Mouse (Mus musculus) MEL (cell line): ENCODE results near the gene Grid1. TPM values are rescaled to one million over a fixed set of nuclear protein-coding genes. Genes with fewer than 3 reads are reported as not detected.

Source experiments
- DNase-seq: peaks from one replicate; pipeline ENCODE4 v3.0.0; 2011; ENCODE audit warnings: low read depth, low spot score
- H3K27ac ChIP-seq: 2 replicates; pipeline ENCODE4 v1.5.1; 2012; ENCODE audit warnings: low read depth, mild to moderate bottlenecking, control low read depth, low read length, moderate library complexity; ENCODE audit not compliant: control insufficient read depth
- H3K27me3 ChIP-seq, 2 experiments: fragments of 150-350 bp in 1 of 2; sonication (generic) in 1 of 2; 2 replicates each; pipeline ENCODE4 v1.6.1; 2012; ENCODE audit warnings: low read length in 2 of 2, mild to moderate bottlenecking in 2 of 2, improper control_type of control experiment in 1 of 2, moderate library complexity in 1 of 2; ENCODE audit not compliant: insufficient read depth in 2 of 2, control insufficient read depth in 1 of 2
- H3K36me3 ChIP-seq, 2 experiments: 2 replicates each; pipeline ENCODE4 v1.6.1; 2012 to 2014; ENCODE audit warnings: low read length in 2 of 2, improper control_type of control experiment in 1 of 2, inconsistent platforms in 1 of 2, mild to moderate bottlenecking in 1 of 2; ENCODE audit not compliant: insufficient read depth in 2 of 2, control insufficient read depth in 1 of 2
- H3K4me1 ChIP-seq, 2 experiments: fragments of 150-350 bp in 1 of 2; sonication (generic) in 1 of 2; 2 replicates each; pipeline ENCODE4 v1.6.1; 2012; ENCODE audit warnings: low read length in 2 of 2, improper control_type of control experiment in 1 of 2, mild to moderate bottlenecking in 1 of 2; ENCODE audit not compliant: insufficient read depth in 2 of 2, control insufficient read depth in 1 of 2
- H3K4me3 ChIP-seq, 2 experiments: fragments of 150-350 bp in 1 of 2; sonication (generic) in 1 of 2; 2 replicates each; pipeline ENCODE4 v1.5.1; 2012; ENCODE audit warnings: low read depth in 2 of 2, low read length in 2 of 2, mild to moderate bottlenecking in 2 of 2, moderate library complexity in 2 of 2, control low read depth in 1 of 2, improper control_type of control experiment in 1 of 2; ENCODE audit not compliant: control insufficient read depth in 1 of 2, insufficient read depth in 1 of 2
- H3K79me2 ChIP-seq: 2 replicates; pipeline ENCODE4 v1.6.1; 2012; ENCODE audit warnings: mild to moderate bottlenecking, low read length, moderate library complexity; ENCODE audit not compliant: control insufficient read depth, poor library complexity, insufficient read depth
- H3K9ac ChIP-seq: 2 replicates; pipeline ENCODE4 v1.6.1; 2012; ENCODE audit warnings: low read depth, mild to moderate bottlenecking, control low read depth, low read length, moderate library complexity; ENCODE audit not compliant: control insufficient read depth, poor library complexity, severe bottlenecking
- H3K9me3 ChIP-seq: fragments of 150-350 bp; sonication (generic); replicated peaks from 2 replicates; pipeline ENCODE4 v1.6.1; 2012; ENCODE audit warnings: mild to moderate bottlenecking, low read length, improper control_type of control experiment, moderate library complexity; ENCODE audit not compliant: insufficient read depth
- BHLHE40 ChIP-seq: IDR thresholded peaks from 2 replicates; pipeline ENCODE4 v1.6.1; 2012; ENCODE audit warnings: low read depth, mild to moderate bottlenecking, inconsistent platforms, low read length, improper control_type of control experiment, borderline replicate concordance
- CHD1 ChIP-seq: IDR thresholded peaks from 2 replicates; pipeline ENCODE4 v1.6.1; 2012; ENCODE audit warnings: low read depth, mild to moderate bottlenecking, inconsistent platforms, low read length, improper control_type of control experiment
- CHD2 ChIP-seq: IDR thresholded peaks from 2 replicates; pipeline ENCODE4 v1.6.1; 2011; ENCODE audit warnings: low read length, improper control_type of control experiment
- CTCF ChIP-seq, 3 experiments: IDR thresholded peaks in 2 of 3; conservative IDR thresholded peaks in 1 of 3; 2 replicates each; pipeline ENCODE4 v1.5.1; 2011 to 2012; ENCODE audit warnings: low read length in 3 of 3, low read depth in 2 of 3, mild to moderate bottlenecking in 2 of 3, improper control_type of control experiment in 1 of 3, inconsistent platforms in 1 of 3, mixed read lengths in 1 of 3, moderate library complexity in 1 of 3; ENCODE audit not compliant: control insufficient read depth in 1 of 3, insufficient read depth in 1 of 3, poor library complexity in 1 of 3, severe bottlenecking in 1 of 3
- E2F4 ChIP-seq: IDR thresholded peaks from 2 replicates; pipeline ENCODE4 v1.6.1; 2011; ENCODE audit warnings: low read depth, low read length, improper control_type of control experiment, borderline replicate concordance
- ELF1 ChIP-seq: IDR thresholded peaks from 2 replicates; pipeline ENCODE4 v1.6.1; 2014; ENCODE audit warnings: low read depth, mild to moderate bottlenecking, inconsistent platforms, low read length, improper control_type of control experiment, moderate library complexity
- EP300 ChIP-seq, 2 experiments: IDR thresholded peaks; 2 replicates each; pipeline ENCODE4 v1.6.1; 2011; ENCODE audit warnings: improper control_type of control experiment in 2 of 2, low read length in 2 of 2, low read depth in 1 of 2, mild to moderate bottlenecking in 1 of 2
- ETS1 ChIP-seq: IDR thresholded peaks from 2 replicates; pipeline ENCODE4 v1.6.1; 2012; ENCODE audit warnings: low read depth, mild to moderate bottlenecking, inconsistent platforms, low read length, improper control_type of control experiment, moderate library complexity
- GABPA ChIP-seq: IDR thresholded peaks from 2 replicates; pipeline ENCODE4 v1.6.1; 2012; ENCODE audit warnings: low read depth, mild to moderate bottlenecking, inconsistent platforms, low read length, improper control_type of control experiment, moderate library complexity
- HCFC1 ChIP-seq: IDR thresholded peaks from 2 replicates; pipeline ENCODE4 v1.6.1; 2012; ENCODE audit warnings: low read depth, mild to moderate bottlenecking, inconsistent platforms, low read length, improper control_type of control experiment, moderate library complexity
- JUND ChIP-seq: IDR thresholded peaks from 2 replicates; pipeline ENCODE4 v1.6.1; 2011; ENCODE audit warnings: low read depth, mild to moderate bottlenecking, improper control_type of control experiment, low read length
- KAT2A ChIP-seq: conservative IDR thresholded peaks from 2 replicates; pipeline ENCODE4 v1.6.1; 2012; ENCODE audit warnings: low read depth, low read length, improper control_type of control experiment, inconsistent platforms
- MAZ ChIP-seq: IDR thresholded peaks from 2 replicates; pipeline ENCODE4 v1.6.1; 2012; ENCODE audit warnings: low read depth, mild to moderate bottlenecking, inconsistent platforms, low read length, improper control_type of control experiment
- MEF2A ChIP-seq: IDR thresholded peaks from 2 replicates; pipeline ENCODE4 v1.6.1; 2014; ENCODE audit warnings: low read depth, mild to moderate bottlenecking, inconsistent platforms, low read length, improper control_type of control experiment; ENCODE audit not compliant: poor library complexity, insufficient replicate concordance, severe bottlenecking; ENCODE audit errors: extremely low read depth
- MXI1 ChIP-seq: IDR thresholded peaks from 2 replicates; pipeline ENCODE4 v1.6.1; 2011; ENCODE audit warnings: mild to moderate bottlenecking, low read depth, low read length, improper control_type of control experiment
- MYB ChIP-seq: IDR thresholded peaks from 2 replicates; pipeline ENCODE4 v1.6.1; 2011; ENCODE audit warnings: mild to moderate bottlenecking, low read depth, low read length, improper control_type of control experiment
- MYC ChIP-seq: IDR thresholded peaks from 2 replicates; pipeline ENCODE4 v1.6.1; 2011; ENCODE audit warnings: low read depth, mild to moderate bottlenecking, low read length, improper control_type of control experiment, moderate library complexity
- NELFE ChIP-seq: IDR thresholded peaks from 2 replicates; pipeline ENCODE4 v1.6.1; 2011; ENCODE audit warnings: low read depth, low read length, improper control_type of control experiment
- NRF1 ChIP-seq: IDR thresholded peaks from 2 replicates; pipeline ENCODE4 v1.6.1; 2014; ENCODE audit warnings: low read depth, mild to moderate bottlenecking, inconsistent platforms, low read length, improper control_type of control experiment, moderate library complexity; ENCODE audit not compliant: poor library complexity, insufficient read depth, severe bottlenecking
- POLR2A ChIP-seq, 2 experiments: IDR thresholded peaks; 2 replicates each; pipeline ENCODE4 v1.6.1; 2011 to 2012; ENCODE audit warnings: low read length in 2 of 2, mild to moderate bottlenecking in 2 of 2, control low read depth in 1 of 2, improper control_type of control experiment in 1 of 2, low read depth in 1 of 2, moderate library complexity in 1 of 2; ENCODE audit not compliant: control insufficient read depth in 1 of 2, insufficient read depth in 1 of 2, poor library complexity in 1 of 2
- RAD21 ChIP-seq: IDR thresholded peaks from 2 replicates; pipeline ENCODE4 v1.6.1; 2011; ENCODE audit warnings: mild to moderate bottlenecking, low read depth, low read length, improper control_type of control experiment
- RCOR1 ChIP-seq: IDR thresholded peaks from 2 replicates; pipeline ENCODE4 v1.6.1; 2012; ENCODE audit warnings: low read depth, mild to moderate bottlenecking, inconsistent platforms, low read length, improper control_type of control experiment
- SIN3A ChIP-seq: IDR thresholded peaks from 2 replicates; pipeline ENCODE4 v1.6.1; 2012; ENCODE audit warnings: low read length, improper control_type of control experiment, inconsistent platforms
- SMC3 ChIP-seq: IDR thresholded peaks from 2 replicates; pipeline ENCODE4 v1.6.1; 2011; ENCODE audit warnings: low read depth, low read length, improper control_type of control experiment
- TAL1 ChIP-seq: IDR thresholded peaks from 2 replicates; pipeline ENCODE4 v1.6.1; 2012; ENCODE audit warnings: mild to moderate bottlenecking, inconsistent platforms, low read length, moderate library complexity, mixed read lengths
- TBP ChIP-seq: IDR thresholded peaks from 2 replicates; pipeline ENCODE4 v1.8.0; 2011; ENCODE audit warnings: low read depth, low read length, improper control_type of control experiment
- TCF12 ChIP-seq: IDR thresholded peaks from 2 replicates; pipeline ENCODE4 v1.6.1; 2014; ENCODE audit warnings: low read depth, mild to moderate bottlenecking, inconsistent platforms, low read length, improper control_type of control experiment, moderate library complexity
- USF2 ChIP-seq, 2 experiments: IDR thresholded peaks; 2 replicates each; pipeline ENCODE4 v1.6.1; 2011 to 2012; ENCODE audit warnings: improper control_type of control experiment in 2 of 2, low read length in 2 of 2, borderline replicate concordance in 1 of 2, inconsistent platforms in 1 of 2, low read depth in 1 of 2, mild to moderate bottlenecking in 1 of 2; ENCODE audit not compliant: insufficient read depth in 1 of 2
- ZC3H11A ChIP-seq: IDR thresholded peaks from 2 replicates; pipeline ENCODE4 v1.6.1; 2012; ENCODE audit warnings: low read depth, mild to moderate bottlenecking, inconsistent platforms, low read length, improper control_type of control experiment
- ZKSCAN1 ChIP-seq: IDR thresholded peaks from 2 replicates; pipeline ENCODE4 v1.6.1; 2012; ENCODE audit warnings: low read depth, mild to moderate bottlenecking, inconsistent platforms, low read length, improper control_type of control experiment, moderate library complexity
- ZMIZ1 ChIP-seq: IDR thresholded peaks from 2 replicates; pipeline ENCODE4 v1.6.1; 2012; ENCODE audit warnings: low read depth, mild to moderate bottlenecking, inconsistent platforms, low read length, improper control_type of control experiment, moderate library complexity
- ZNF384 ChIP-seq: IDR thresholded peaks from 2 replicates; pipeline ENCODE4 v1.6.1; 2012; ENCODE audit warnings: low read depth, mild to moderate bottlenecking, inconsistent platforms, low read length, improper control_type of control experiment
- polyA plus RNA-seq, 2 experiments: library from polyadenylated mRNA; stranded (reverse) in 1 of 2; unstranded in 1 of 2; fragments of >175 nt in 1 of 2; fragments of >200 nt in 1 of 2; gene quantifications; 2 replicates each; pipeline versions ENCODE4 v1.2.1 to v1.2.4; 2012; ENCODE audit warnings: low replicate concordance in 2 of 2, low read depth in 1 of 2; ENCODE audit not compliant: insufficient read length in 2 of 2, insufficient read depth in 1 of 2, missing spikeins in 1 of 2
- total RNA-seq: library from RNA; depleted of rRNA; stranded (reverse); fragments of 300-350 nt; gene quantifications from 2 replicates; pipeline ENCODE4 v1.2.3, GENCODE M21; 2012

Gene Grid1
- total and polyA plus RNA-seq, 3 experiments = not detected

DNA sequence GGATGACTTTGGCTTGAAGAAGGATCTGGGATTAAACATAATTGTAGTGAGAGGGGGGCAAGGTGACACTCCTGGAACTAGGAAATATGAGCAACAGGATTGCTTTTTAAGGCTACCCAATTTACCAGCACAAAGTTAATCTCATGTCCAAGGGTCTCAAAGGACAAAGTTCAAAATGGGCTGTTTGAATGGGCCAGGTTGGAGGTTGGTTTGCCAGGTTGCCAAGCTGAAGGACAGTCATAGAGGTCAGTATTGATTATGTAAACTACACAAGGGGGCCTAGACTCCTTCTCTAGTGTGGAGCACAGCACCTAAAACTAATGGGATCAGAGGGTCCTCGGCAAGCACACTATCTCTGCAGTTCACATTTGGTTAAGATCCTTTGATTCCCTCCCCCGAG, 300.2 kb downstream of the Grid1 start:
- no peaks in the 10 kb centered on the region for H3K36me3 ChIP-seq
- H3K4me1 ChIP-seq = no peaks in the 10 kb centered on the region
- no peak for DNase-seq
- H3K79me2 ChIP-seq = no peaks in the 10 kb centered on the region
- TF ChIP-seq MXI1 (no peak), ZNF384 (no peak), ZC3H11A (no peak), EP300 (IDR thresholded peaks at IDR 0.05; ENCODE audit: low read depth in 1 of 2, low read length in 2 of 2) (no peak), ETS1 (no peak), E2F4 (no peak), MEF2A (no peak), CTCF (IDR thresholded peaks at IDR 0.05 in 2 of 3, conservative IDR thresholded peaks at IDR 0.05 in 1 of 3; ENCODE audit: control insufficient read depth in 1 of 3, insufficient read depth in 1 of 3, low read depth in 2 of 3, low read length in 3 of 3, poor library complexity in 1 of 3, severe bottlenecking in 1 of 3) (no peak), SIN3A (no peak), POLR2A (IDR thresholded peaks at IDR 0.05; ENCODE audit: control insufficient read depth in 1 of 2, insufficient read depth in 1 of 2, low read depth in 1 of 2, low read length in 2 of 2, poor library complexity in 1 of 2) (no peak), MYC (no peak), TCF12 (no peak), TBP (no peak), TAL1 (no peak), RCOR1 (no peak), ZMIZ1 (no peak), NRF1 (no peak), GABPA (no peak), ZKSCAN1 (no peak), CHD2 (no peak)
- no peak overlapping the region for H3K9ac ChIP-seq
- H3K9me3 ChIP-seq = no peaks in the 10 kb centered on the region
- no peaks in the 10 kb centered on the region for H3K27me3 ChIP-seq
- H3K27ac ChIP-seq = no peak overlapping the region
- no peak overlapping the region for H3K4me3 ChIP-seq

DNA sequence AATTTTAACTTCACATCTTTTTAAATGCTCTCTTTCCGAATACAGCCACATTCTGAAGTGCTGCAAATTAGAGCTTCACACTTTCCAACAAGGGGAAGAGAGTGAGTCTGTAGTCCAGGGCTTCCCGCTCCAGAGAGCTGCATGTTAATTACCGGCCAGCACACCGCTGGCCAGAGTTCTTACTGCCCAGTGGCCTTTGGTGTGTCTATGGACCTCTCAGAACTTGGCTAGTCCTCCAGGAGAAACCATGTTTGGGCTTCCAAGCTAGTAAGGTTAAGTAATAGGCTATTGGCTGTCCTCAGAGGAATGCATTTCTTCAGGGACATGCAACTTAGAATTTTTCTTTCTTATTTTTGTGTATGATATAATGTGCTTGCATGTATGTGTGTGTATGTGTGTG, 301.0 kb downstream of the Grid1 start:
- Histone ChIP-seq H3K4me3 (no peak overlapping the region), H3K9ac (no peak overlapping the region), H3K36me3 (no peaks in the 10 kb centered on the region), H3K4me1 (no peaks in the 10 kb centered on the region), H3K27me3 (no peaks in the 10 kb centered on the region), H3K79me2 (no peaks in the 10 kb centered on the region), H3K27ac (no peak overlapping the region), H3K9me3 (no peaks in the 10 kb centered on the region)
- no peak for DNase-seq
- TF ChIP-seq BHLHE40 (no peak), MAZ (no peak), SMC3 (no peak), CTCF (IDR thresholded peaks at IDR 0.05 in 2 of 3, conservative IDR thresholded peaks at IDR 0.05 in 1 of 3; ENCODE audit: control insufficient read depth in 1 of 3, insufficient read depth in 1 of 3, low read depth in 2 of 3, low read length in 3 of 3, poor library complexity in 1 of 3, severe bottlenecking in 1 of 3) (no peak), ZC3H11A (no peak), ELF1 (no peak), HCFC1 (no peak), USF2 (IDR thresholded peaks at IDR 0.05; ENCODE audit: borderline replicate concordance in 1 of 2, insufficient read depth in 1 of 2, low read depth in 1 of 2, low read length in 2 of 2) (no peak), MYB (no peak), NRF1 (no peak), JUND (no peak), TCF12 (no peak), MYC (no peak), MEF2A (no peak), SIN3A (no peak), CHD1 (no peak), NELFE (no peak), KAT2A (no peak), RAD21 (no peak)
